Mouse (Mus musculus) heart, adult 8-10 months (tissue): ENCODE measurements around the gene Gli3. TPM values are rescaled to one million over a fixed set of nuclear protein-coding genes. Genes with fewer than 3 reads are reported as not detected.

Source experiments
- DNase-seq: peaks from one replicate; pipeline ENCODE4 v3.0.0; 2022; ENCODE audit warnings: low spot score
- total RNA-seq, 4 experiments: library from RNA; stranded (reverse); gene quantifications; 2 replicates each; pipeline ENCODE4 v1.2.4; 2022

Gene Gli3
- total RNA-seq, 4 experiments from 2014 or later, result 1.3 to 2.1 (median 1.8) TPM

GRCm38 (mm10) chr13:15662375-15662774, 199.3 kb downstream of the Gli3 start:
- no peak for DNase-seq

- no peak for DNase-seq
Observed at GRCm38 (mm10) chr13:15664580-15665201, 201.7 kb downstream of the Gli3 start.

GRCm38 (mm10) chr13:15665514-15665913, 202.5 kb downstream of the Gli3 start:
- no peak for DNase-seq

GRCm38 (mm10) chr13:15670144-15670961, 207.3 kb downstream of the Gli3 start:
- DNase-seq, result no peak

GRCm38 (mm10) chr13:15670962-15671313, 207.9 kb downstream of the Gli3 start:
- no peak for DNase-seq

GRCm38 (mm10) chr13:15675480-15675879, 212.4 kb downstream of the Gli3 start:
- no peak for DNase-seq

- DNase-seq, result no peak
Observed at GRCm38 (mm10) chr13:15677106-15677760, 214.2 kb downstream of the Gli3 start.

- no peak for DNase-seq
Observed at GRCm38 (mm10) chr13:15681530-15681929, 218.5 kb downstream of the Gli3 start.

- no peak for DNase-seq
Observed at GRCm38 (mm10) chr13:15683006-15683405, 220.0 kb downstream of the Gli3 start.

GRCm38 (mm10) chr13:15688074-15688825, 225.2 kb downstream of the Gli3 start:
- no peak for DNase-seq

- no peak for DNase-seq
Observed at GRCm38 (mm10) chr13:15688826-15689501, 225.9 kb downstream of the Gli3 start.

GRCm38 (mm10) chr13:15691751-15692464, 228.9 kb downstream of the Gli3 start:
- DNase-seq, result no peak

GRCm38 (mm10) chr13:15692465-15692809, 229.4 kb downstream of the Gli3 start:
- no peak for DNase-seq

- DNase-seq, result no peak
Observed at GRCm38 (mm10) chr13:15698284-15698683, 235.2 kb downstream of the Gli3 start.

GRCm38 (mm10) chr13:15699116-15699515, 236.1 kb downstream of the Gli3 start:
- no peak for DNase-seq

GRCm38 (mm10) chr13:15704669-15705068, 241.6 kb downstream of the Gli3 start:
- no peak for DNase-seq

- DNase-seq, result no peak
Observed at GRCm38 (mm10) chr13:15707481-15707881, 244.4 kb downstream of the Gli3 start.

GRCm38 (mm10) chr13:15713486-15713885, 250.5 kb downstream of the Gli3 start:
- DNase-seq, result no peak

GRCm38 (mm10) chr13:15714331-15714725, 251.3 kb downstream of the Gli3 start:
- no peak for DNase-seq

- DNase-seq, result peak; percentile 21
Observed at GRCm38 (mm10) chr13:15714726-15715437, 251.8 kb downstream of the Gli3 start.
